Mouse (Mus musculus): ENCODE results near the gene Plekha7. TPM values are rescaled to one million over a fixed set of nuclear protein-coding genes. Genes with fewer than 3 reads are reported as not detected.

Gene Plekha7
- total RNA-seq, 1 experiment: 38.0 TPM

- H3K4me1 ChIP-seq (ENCODE audit: control insufficient read depth in 2 of 2, insufficient read depth in 2 of 2, low read length in 2 of 2, poor library complexity in 1 of 2): peaks cover 3 to 39% of the 10 kb centered on the region in 2 experiments
- no peak for TF ChIP-seq HCFC1 (IDR thresholded peaks at IDR 0.05; ENCODE audit: borderline replicate concordance, insufficient read depth, low read length)
- TF ChIP-seq ZNF384 (IDR thresholded peaks at IDR 0.05; ENCODE audit: low read depth, low read length): no peak
- TF ChIP-seq MAFK (IDR thresholded peaks at IDR 0.05; ENCODE audit: insufficient read depth, low read depth, low read length): no peak
- TF ChIP-seq CHD2 (IDR thresholded peaks at IDR 0.05; ENCODE audit: low read depth, low read length): no peak
- no peak for TF ChIP-seq ZC3H11A (IDR thresholded peaks at IDR 0.05; ENCODE audit: borderline replicate concordance, low read depth, low read length)
- in situ Hi-C loops (cut with MboI; ENCODE audit: low sequenced_read_pairs in 2 of 2, unreplicated experiment in 2 of 2): no loop called here
- H3K9ac ChIP-seq (ENCODE audit: insufficient read depth, low read depth, low read length, poor library complexity, severe bottlenecking): no peak overlapping the region
- H3K4me3 ChIP-seq (ENCODE audit: insufficient read depth in 1 of 2, low read depth in 1 of 2, low read length in 2 of 2, poor library complexity in 1 of 2, severe bottlenecking in 1 of 2): no peak overlapping the region
- H3K9me3 ChIP-seq (ENCODE audit: control insufficient read depth, insufficient read depth, low read depth, low read length): no peaks in the 10 kb centered on the region
- no peak for DNase-seq (ENCODE audit: low read depth, low spot score)
- 0 out of 2 replicates have a peak, but pooled peaks cover under 1% of the 10 kb centered on the region for H3K36me3 ChIP-seq (ENCODE audit: control insufficient read depth, insufficient read depth, low read length, poor library complexity, severe bottlenecking)
- H3K27ac ChIP-seq (ENCODE audit: insufficient read depth, low read depth, low read length, poor library complexity, severe bottlenecking): no peak overlapping the region
Observed at GRCm38 (mm10) chr7:116260826-116261615, 47.2 kb downstream of the Plekha7 start.

- no peak for TF ChIP-seq ZNF384 (IDR thresholded peaks at IDR 0.05; ENCODE audit: low read depth, low read length)
- TF ChIP-seq CHD2 (IDR thresholded peaks at IDR 0.05; ENCODE audit: low read depth, low read length): no peak
- TF ChIP-seq HCFC1 (IDR thresholded peaks at IDR 0.05; ENCODE audit: borderline replicate concordance, insufficient read depth, low read length): no peak
- no peak for TF ChIP-seq MAFK (IDR thresholded peaks at IDR 0.05; ENCODE audit: insufficient read depth, low read depth, low read length)
- H3K4me3 ChIP-seq (ENCODE audit: insufficient read depth in 1 of 2, low read depth in 1 of 2, low read length in 2 of 2, poor library complexity in 1 of 2, severe bottlenecking in 1 of 2): no peak overlapping the region
- in situ Hi-C loops (cut with MboI; ENCODE audit: low sequenced_read_pairs in 2 of 2, unreplicated experiment in 2 of 2): no loop called here
- no peak overlapping the region for H3K9ac ChIP-seq (ENCODE audit: insufficient read depth, low read depth, low read length, poor library complexity, severe bottlenecking)
- no peak overlapping the region for H3K27ac ChIP-seq (ENCODE audit: insufficient read depth, low read depth, low read length, poor library complexity, severe bottlenecking)
- H3K4me1 ChIP-seq (ENCODE audit: control insufficient read depth in 2 of 2, insufficient read depth in 2 of 2, low read length in 2 of 2, poor library complexity in 1 of 2): peaks cover 3 to 22% of the 10 kb centered on the region in 2 experiments
- H3K9me3 ChIP-seq (ENCODE audit: control insufficient read depth, insufficient read depth, low read depth, low read length): no peaks in the 10 kb centered on the region
- DNase-seq (ENCODE audit: low read depth, low spot score): no peak
- H3K36me3 ChIP-seq (ENCODE audit: control insufficient read depth, insufficient read depth, low read length, poor library complexity, severe bottlenecking): 0 out of 2 replicates have a peak, but pooled peaks cover 3% of the 10 kb centered on the region
Observed at GRCm38 (mm10) chr7:116258464-116259185, 49.6 kb downstream of the Plekha7 start.

- Histone ChIP-seq H3K9me3 (ENCODE audit: control insufficient read depth, insufficient read depth, low read depth, low read length) (no peaks in the 10 kb centered on the region), H3K9ac (ENCODE audit: insufficient read depth, low read depth, low read length, poor library complexity, severe bottlenecking) (no peak overlapping the region), H3K4me3 (ENCODE audit: insufficient read depth in 1 of 2, low read depth in 1 of 2, low read length in 2 of 2, poor library complexity in 1 of 2, severe bottlenecking in 1 of 2) (no peak overlapping the region), H3K27ac (ENCODE audit: insufficient read depth, low read depth, low read length, poor library complexity, severe bottlenecking) (no peak overlapping the region), H3K36me3 (ENCODE audit: control insufficient read depth, insufficient read depth, low read length, poor library complexity, severe bottlenecking) (0 out of 2 replicates have a peak, but pooled peaks cover 3% of the 10 kb centered on the region), H3K4me1 (ENCODE audit: control insufficient read depth in 2 of 2, insufficient read depth in 2 of 2, low read length in 2 of 2, poor library complexity in 1 of 2) (peaks cover 3 to 24% of the 10 kb centered on the region in 2 experiments)
- in situ Hi-C loops (cut with MboI; ENCODE audit: low sequenced_read_pairs in 2 of 2, unreplicated experiment in 2 of 2): no loop called here
- DNase-seq (ENCODE audit: low read depth, low spot score): no peak
- no peak for TF ChIP-seq ZNF384 (IDR thresholded peaks at IDR 0.05; ENCODE audit: low read depth, low read length)
- no peak for TF ChIP-seq HCFC1 (IDR thresholded peaks at IDR 0.05; ENCODE audit: borderline replicate concordance, insufficient read depth, low read length)
- TF ChIP-seq MAFK (IDR thresholded peaks at IDR 0.05; ENCODE audit: insufficient read depth, low read depth, low read length): no peak
- no peak for TF ChIP-seq ZC3H11A (IDR thresholded peaks at IDR 0.05; ENCODE audit: borderline replicate concordance, low read depth, low read length)
- TF ChIP-seq CHD2 (IDR thresholded peaks at IDR 0.05; ENCODE audit: low read depth, low read length): no peak
Observed at GRCm38 (mm10) chr7:116257953-116258352, 50.2 kb downstream of the Plekha7 start.

- TF ChIP-seq HCFC1 (IDR thresholded peaks at IDR 0.05; ENCODE audit: borderline replicate concordance, insufficient read depth, low read length) (no peak), ZNF384 (IDR thresholded peaks at IDR 0.05; ENCODE audit: low read depth, low read length) (no peak), CHD2 (IDR thresholded peaks at IDR 0.05; ENCODE audit: low read depth, low read length) (no peak), MAFK (IDR thresholded peaks at IDR 0.05; ENCODE audit: insufficient read depth, low read depth, low read length) (no peak), ZC3H11A (IDR thresholded peaks at IDR 0.05; ENCODE audit: borderline replicate concordance, low read depth, low read length) (no peak)
- Histone ChIP-seq H3K36me3 (ENCODE audit: control insufficient read depth, insufficient read depth, low read length, poor library complexity, severe bottlenecking) (0 out of 2 replicates have a peak, but pooled peaks cover 3% of the 10 kb centered on the region), H3K9me3 (ENCODE audit: control insufficient read depth, insufficient read depth, low read depth, low read length) (no peaks in the 10 kb centered on the region), H3K27ac (ENCODE audit: insufficient read depth, low read depth, low read length, poor library complexity, severe bottlenecking) (no peak overlapping the region), H3K4me1 (ENCODE audit: control insufficient read depth in 2 of 2, insufficient read depth in 2 of 2, low read length in 2 of 2, poor library complexity in 1 of 2) (peaks cover 2 to 30% of the 10 kb centered on the region in 2 experiments; a peak in 2 of 4 replicates), H3K4me3 (ENCODE audit: insufficient read depth in 1 of 2, low read depth in 1 of 2, low read length in 2 of 2, poor library complexity in 1 of 2, severe bottlenecking in 1 of 2) (no peak overlapping the region), H3K9ac (ENCODE audit: insufficient read depth, low read depth, low read length, poor library complexity, severe bottlenecking) (no peak overlapping the region)
- in situ Hi-C loops (cut with MboI; ENCODE audit: low sequenced_read_pairs in 2 of 2, unreplicated experiment in 2 of 2): no loop called here
- no peak for DNase-seq (ENCODE audit: low read depth, low spot score)
Observed at GRCm38 (mm10) chr7:116255664-116256063, 52.5 kb downstream of the Plekha7 start.

Data from ES-E14 (cell line).